Mouse (Mus musculus) heart, adult 2 months (tissue): ENCODE results near the gene Hgd. TPM values are rescaled to one million over a fixed set of nuclear protein-coding genes. Genes with fewer than 3 reads are reported as not detected.

ENCODE experiments used
- DNase-seq, 2 experiments: peaks; one replicate each; pipeline ENCODE4 v3.0.0; 2021
- H3K27ac ChIP-seq: fragments of 200-600 bp; 2 replicates; pipeline ENCODE4 v1.8.1; 2022
- H3K27me3 ChIP-seq: fragments of 200-500 bp; 2 replicates; pipeline ENCODE4 v1.6.1; 2012; ENCODE audit warnings: mild to moderate bottlenecking, low read length, inconsistent platforms, mixed read lengths; ENCODE audit not compliant: control insufficient read depth, insufficient read depth
- H3K36me3 ChIP-seq: fragments of 200-500 bp; 2 replicates; pipeline ENCODE4 v1.6.1; 2012; ENCODE audit warnings: low read length, inconsistent platforms; ENCODE audit not compliant: control insufficient read depth, insufficient read depth
- H3K4me1 ChIP-seq: fragments of 200-500 bp; 2 replicates; pipeline ENCODE4 v1.6.1; 2011; ENCODE audit warnings: low read length; ENCODE audit not compliant: control insufficient read depth, insufficient read depth
- H3K4me3 ChIP-seq: fragments of 200-600 bp; 2 replicates; pipeline ENCODE4 v1.8.1; 2022
- H3K79me2 ChIP-seq: fragments of 200-500 bp; replicated peaks from 2 replicates; pipeline ENCODE4 v1.6.1; 2012; ENCODE audit warnings: mild to moderate bottlenecking, inconsistent platforms, low read length, moderate library complexity, mixed read lengths; ENCODE audit not compliant: control insufficient read depth, insufficient read depth
- H3K9ac ChIP-seq: fragments of 200-500 bp; 2 replicates; pipeline ENCODE4 v1.6.1; 2012; ENCODE audit warnings: low read depth, mild to moderate bottlenecking, control low read depth, inconsistent platforms, low read length, mixed read lengths
- CTCF ChIP-seq: fragments of 200-600 bp; IDR thresholded peaks from 2 replicates; pipeline ENCODE4 v1.8.1; 2022; ENCODE audit warnings: antibody characterized with exemption, mild to moderate bottlenecking, moderate library complexity
- EP300 ChIP-seq: fragments of 200-500 bp; IDR thresholded peaks from 2 replicates; pipeline ENCODE4 v1.6.1; 2011; ENCODE audit warnings: low read depth, low read length, control low read depth; ENCODE audit not compliant: insufficient read depth
- POLR2A ChIP-seq: fragments of 200-500 bp; IDR thresholded peaks from 2 replicates; pipeline ENCODE4 v1.6.1; 2011; ENCODE audit warnings: mild to moderate bottlenecking, low read depth, low read length, control low read depth; ENCODE audit not compliant: insufficient read depth
- WGBS: fragments of 180-500 bp; shearing (Covaris S2); methylation state at CpG from one replicate; pipeline ENCODE4 v1.1.7; 2018; 5-methylcytosine and 5-hydroxymethylcytosine counted together
- intact Hi-C: fragments of 180-260 bp; cut with DNase I; formaldehyde crosslinking; loops from one replicate; pipeline ENCODE4 v1.15.1; 2025
- polyA plus RNA-seq: library from polyadenylated mRNA; depleted of rRNA; stranded (reverse); fragments of >200 nt; gene quantifications from 2 replicates; pipeline ENCODE4 v1.2.3, GENCODE M21; 2012; rRNA removed
- total RNA-seq, 2 experiments: library from RNA; stranded (reverse); gene quantifications; 2 replicates each; pipeline ENCODE4 v1.2.3; 2021

Hgd gene
- total and polyA plus RNA-seq, 3 experiments, result 0.08 TPM; not detected in 2

- Histone ChIP-seq H3K4me1 (peaks cover 5% of the 10 kb centered on the region), H3K27me3 (no peaks in the 10 kb centered on the region), H3K79me2 (no peaks in the 10 kb centered on the region), H3K36me3 (no peaks in the 10 kb centered on the region), H3K4me3 (no peak overlapping the region), H3K9ac (no peak overlapping the region), H3K27ac (no peak overlapping the region)
- intact Hi-C loops, result loop anchor here (2.0 to 5.0 kb wide), 3 partner anchors 187 to 388 kb away; partner anchors contain the start of gene Lrrc58
- no peak for DNase-seq
- TF ChIP-seq CTCF (no peak), POLR2A (no peak), EP300 (no peak)
- 70% methylated on average over 2 of the region's 2 CpGs for WGBS
Measured at GRCm38 (mm10) chr16:37680216-37680615, 100.3 kb downstream of the Hgd start.

GRCm38 (mm10) chr16:37680831-37681230 is 100.9 kb downstream of the Hgd start:
- TF ChIP-seq POLR2A (no peak), CTCF (no peak), EP300 (no peak)
- H3K9ac ChIP-seq, result no peak overlapping the region
- intact Hi-C loops, result loop anchor here (2.0 to 5.0 kb wide), 3 partner anchors 186 to 389 kb away; partner anchors contain the start of gene Lrrc58

More at GRCm38 (mm10) chr16:37680831-37681230, 100.9 kb downstream of the Hgd start:
- Histone ChIP-seq H3K4me3 (no peak overlapping the region), H3K36me3 (no peaks in the 10 kb centered on the region), H3K4me1 (peaks cover 5% of the 10 kb centered on the region), H3K27ac (no peak overlapping the region), H3K27me3 (no peaks in the 10 kb centered on the region), H3K79me2 (no peaks in the 10 kb centered on the region)
- WGBS, result 82% methylated on average over 8 of the region's 8 CpGs
- DNase-seq, result no peak

Other genes with a start within 250 kb of the Hgd start
- gene Stxbp5l, start 195.2 kb upstream of the Hgd start, total RNA-seq, result not detected
- gene Stxbp5l, start 195.2 kb upstream of the Hgd start, polyA plus RNA-seq, result 0.03 TPM in 1 of 2 replicates, not detected in the other
- 1 to 10 TPM; 6.4 to 6.6 TPM for gene Gtf2e1, start 40.4 kb upstream of the Hgd start, total RNA-seq
- gene Gtf2e1, start 40.4 kb upstream of the Hgd start, polyA plus RNA-seq, result 3.3 and 6.3 TPM in 2 replicates
- 1 to 10 TPM; 6.7 to 6.8 TPM for gene Rabl3, start 40.3 kb upstream of the Hgd start, total RNA-seq
- 3.0 and 6.1 TPM in 2 replicates for gene Rabl3, start 40.3 kb upstream of the Hgd start, polyA plus RNA-seq
- gene Ndufb4, start 74.3 kb downstream of the Hgd start, total RNA-seq, result 100 to 1,000 TPM; 188 to 216 TPM
- gene Ndufb4, start 74.3 kb downstream of the Hgd start, polyA plus RNA-seq, result 162 and 185 TPM in 2 replicates
- 10 to 100 TPM; 43.6 to 57.6 TPM for gene Fstl1, start 196.7 kb downstream of the Hgd start, total RNA-seq
- gene Fstl1, start 196.7 kb downstream of the Hgd start, polyA plus RNA-seq, result 39.7 and 68.4 TPM in 2 replicates